Mouse (Mus musculus) neural tube, embryonic 14.5 days (tissue): ENCODE results near the gene Nhlrc3. TPM values are rescaled to one million over a fixed set of nuclear protein-coding genes. Genes with fewer than 3 reads are reported as not detected.

ENCODE experiments used
- ATAC-seq: fragments of 200-750 bp; cut with Nextera tagmentation; 2 replicates; pipeline ENCODE4 v1.8.0; 2017; ENCODE audit warnings: low read depth, mild to moderate bottlenecking, moderate TSS enrichment, moderate library complexity
- H3K27ac ChIP-seq: fragments of 300-500 bp; sonication (generic); 2 replicates; pipeline ENCODE4 v1.5.1; 2014; ENCODE audit warnings: low read depth, mild to moderate bottlenecking, control low read depth, low read length, moderate library complexity, mixed read lengths
- H3K27me3 ChIP-seq: fragments of 300-500 bp; sonication (generic); 2 replicates; pipeline ENCODE4 v1.6.1; 2014; ENCODE audit warnings: low read length; ENCODE audit not compliant: control insufficient read depth, insufficient read depth
- H3K36me3 ChIP-seq: fragments of 300-500 bp; sonication (generic); 2 replicates; pipeline ENCODE4 v1.6.1; 2014; ENCODE audit warnings: low read length, mixed read lengths; ENCODE audit not compliant: control insufficient read depth, insufficient read depth
- H3K4me1 ChIP-seq: fragments of 300-500 bp; sonication (generic); 2 replicates; pipeline ENCODE4 v1.6.1; 2014; ENCODE audit warnings: low read length; ENCODE audit not compliant: control insufficient read depth, insufficient read depth
- H3K4me2 ChIP-seq: fragments of 300-500 bp; sonication (generic); 2 replicates; pipeline ENCODE4 v1.6.1; 2014; ENCODE audit warnings: mild to moderate bottlenecking, low read depth, low read length, control low read depth
- H3K4me3 ChIP-seq: fragments of 300-500 bp; sonication (generic); 2 replicates; pipeline ENCODE4 v1.5.1; 2014; ENCODE audit warnings: low read depth, low read length, control low read depth, mixed read lengths
- H3K9ac ChIP-seq: fragments of 300-500 bp; sonication (generic); replicated peaks from 2 replicates; pipeline ENCODE4 v1.6.1; 2014; ENCODE audit warnings: low read depth, mild to moderate bottlenecking, control low read depth, low read length, mixed read lengths
- H3K9me3 ChIP-seq: fragments of 300-500 bp; sonication (generic); 2 replicates; pipeline ENCODE4 v1.6.1; 2016; ENCODE audit warnings: low read length; ENCODE audit not compliant: control insufficient read depth
- WGBS: fragments of 180-500 bp; shearing (Covaris S2); extraction: QIAGEN DNeasy Blood & Tissue Kit; methylation state at CpG from one replicate; pipeline ENCODE4 v1.1.7; 2014; 5-methylcytosine and 5-hydroxymethylcytosine counted together
- polyA plus RNA-seq: library from polyadenylated mRNA; unstranded; fragments of >200 nt; fragmentation: Nextera tagmentation; extraction: Ambion mirVana; gene quantifications from 2 replicates; pipeline ENCODE4 v1.2.1, GENCODE M21; 2014

The Nhlrc3 gene
- polyA plus RNA-seq, 1 experiment from 2014 or later, result 9.9 TPM

DNA sequence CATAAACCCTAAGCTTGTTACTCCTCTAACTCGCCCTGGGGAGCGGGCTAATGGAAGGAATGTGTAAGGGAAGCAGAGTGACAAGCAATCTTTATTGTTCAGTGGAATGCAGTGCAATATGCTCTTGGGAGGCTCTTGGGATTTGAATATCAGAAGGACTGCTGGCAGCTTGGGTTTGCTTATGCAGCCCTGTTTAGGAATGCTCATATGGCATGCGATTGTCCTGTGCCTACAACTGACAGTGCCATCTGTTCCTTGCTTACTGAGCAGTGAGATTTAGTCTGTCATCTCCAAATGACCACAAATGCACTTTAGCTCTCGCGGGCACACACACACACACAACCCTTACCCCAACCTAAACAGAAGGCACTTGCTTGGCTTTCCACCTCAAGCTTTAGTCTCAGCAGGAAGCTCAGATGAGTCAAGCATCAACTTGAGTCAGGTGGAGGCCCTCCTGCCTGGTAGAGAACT lies 47.1 kb downstream of the Nhlrc3 start:
- 33% methylated on average over 5 of the region's 5 CpGs for WGBS
- no peak overlapping the region for H3K27ac ChIP-seq

DNA sequence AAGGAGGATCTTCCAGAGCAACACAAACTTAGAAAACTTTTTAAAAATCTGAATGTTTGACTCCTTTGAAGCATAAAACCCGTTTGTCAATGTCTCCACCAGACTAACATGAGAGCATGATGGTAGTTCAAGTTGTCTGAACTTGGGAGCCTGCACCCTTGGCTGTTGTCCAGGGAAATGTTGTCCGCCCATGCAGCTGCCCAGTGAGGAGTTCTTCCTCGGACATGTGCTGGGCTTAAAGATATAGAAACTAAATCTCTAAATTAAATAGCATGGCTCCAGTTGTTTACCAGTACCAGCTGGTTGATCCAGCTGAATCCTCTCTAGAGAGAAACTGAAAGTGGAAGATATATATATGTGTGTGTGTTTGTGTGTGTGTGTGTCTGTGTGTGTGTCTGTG lies 49.2 kb downstream of the Nhlrc3 start:
- Histone ChIP-seq H3K9me3 (no peaks in the 10 kb centered on the region), H3K4me3 (no peak overlapping the region), H3K27ac (no peak overlapping the region), H3K9ac (no peak overlapping the region), H3K4me2 (no peak overlapping the region), H3K36me3 (no peaks in the 10 kb centered on the region), H3K4me1 (peaks cover 3% of the 10 kb centered on the region; the same call in 1 of the 2 replicates), H3K27me3 (no peaks in the 10 kb centered on the region)
- no peak for ATAC-seq
- WGBS, result 78% methylated on average over 3 of the region's 3 CpGs

More for the DNA sequence above, 47.1 kb downstream of the Nhlrc3 start:
- Histone ChIP-seq H3K27me3 (no peaks in the 10 kb centered on the region), H3K9me3 (no peaks in the 10 kb centered on the region), H3K4me3 (no peak overlapping the region), H3K4me2 (no peak overlapping the region), H3K9ac (no peak overlapping the region), H3K36me3 (no peaks in the 10 kb centered on the region), H3K4me1 (peaks cover 3% of the 10 kb centered on the region; the same call in 1 of the 2 replicates)
- peak; percentile 65 for ATAC-seq

DNA sequence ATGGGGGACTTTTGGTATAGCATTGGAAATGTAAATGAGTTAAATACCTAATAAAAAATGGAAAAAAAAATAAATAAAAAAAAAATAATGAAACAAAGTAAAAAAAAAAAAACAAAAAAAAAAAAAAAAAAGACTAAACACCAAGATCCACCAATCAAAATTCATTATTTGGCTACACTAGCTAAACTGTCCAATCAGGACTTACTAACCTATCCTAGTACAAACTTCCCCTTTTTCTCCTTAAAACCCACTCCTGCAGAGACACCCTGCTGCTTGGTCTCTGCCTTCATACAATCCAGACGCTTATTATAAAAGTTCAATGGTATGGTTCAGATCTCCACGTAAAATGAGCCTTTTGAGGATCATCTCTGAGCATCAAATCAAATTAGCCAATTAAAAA lies 49.7 kb downstream of the Nhlrc3 start:
- Histone ChIP-seq H3K36me3 (no peaks in the 10 kb centered on the region), H3K4me3 (no peak overlapping the region), H3K4me1 (peaks cover 3% of the 10 kb centered on the region; the same call in 1 of the 2 replicates), H3K4me2 (no peak overlapping the region), H3K9me3 (no peaks in the 10 kb centered on the region), H3K9ac (no peak overlapping the region), H3K27ac (no peak overlapping the region), H3K27me3 (no peaks in the 10 kb centered on the region)
- 48% methylated on average over 2 of the region's 2 CpGs for WGBS
- no peak for ATAC-seq

DNA sequence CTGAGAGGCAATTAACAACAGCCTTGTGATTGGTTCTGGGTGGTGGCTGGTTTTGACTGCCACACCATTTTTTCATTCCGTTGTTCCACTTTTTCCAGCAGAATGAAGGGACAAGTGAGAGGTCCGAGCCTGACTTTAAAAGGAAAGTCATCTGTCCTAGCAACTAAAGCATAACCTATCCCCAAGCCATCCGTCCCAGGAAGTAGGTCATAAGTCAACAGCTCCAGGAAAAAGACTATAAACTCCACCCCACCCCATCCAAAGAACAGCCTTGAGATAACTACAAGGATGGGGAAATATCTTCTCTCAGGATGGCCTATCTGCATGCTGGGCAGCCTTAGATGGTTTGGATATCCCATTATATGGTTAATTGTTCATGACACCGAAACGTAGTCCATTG lies 50.9 kb downstream of the Nhlrc3 start:
- Histone ChIP-seq H3K9me3 (no peaks in the 10 kb centered on the region), H3K4me3 (no peak overlapping the region), H3K27ac (no peak overlapping the region), H3K36me3 (no peaks in the 10 kb centered on the region), H3K4me1 (peaks cover 3% of the 10 kb centered on the region; the same call in 1 of the 2 replicates), H3K4me2 (no peak overlapping the region), H3K9ac (no peak overlapping the region), H3K27me3 (no peaks in the 10 kb centered on the region)
- ATAC-seq, result no peak
- WGBS, result 86% methylated on average over 5 of the region's 5 CpGs

DNA sequence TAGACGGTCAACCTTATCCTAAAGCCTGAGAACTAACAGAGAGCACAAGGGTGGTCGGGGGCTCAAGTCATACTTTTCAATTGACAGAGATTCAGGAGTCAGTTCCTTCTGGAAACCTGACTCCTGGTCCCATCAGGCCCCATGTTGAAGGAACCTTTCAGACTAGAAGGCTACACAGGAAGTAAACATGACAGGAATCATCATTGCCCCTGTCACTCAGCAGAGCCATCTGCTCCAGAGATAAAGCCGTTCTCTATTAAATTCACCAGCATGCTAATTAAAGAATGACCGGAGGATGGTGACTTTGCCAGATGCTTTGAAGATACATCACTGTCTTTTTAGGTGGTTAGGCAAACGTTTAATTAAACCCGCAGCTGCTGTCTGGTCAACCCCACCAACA lies 53.1 kb downstream of the Nhlrc3 start:
- ATAC-seq, result no peak
- Histone ChIP-seq H3K36me3 (no peaks in the 10 kb centered on the region), H3K4me2 (no peak overlapping the region), H3K4me1 (no peaks in the 10 kb centered on the region), H3K4me3 (no peak overlapping the region), H3K27ac (no peak overlapping the region), H3K27me3 (no peaks in the 10 kb centered on the region), H3K9me3 (no peaks in the 10 kb centered on the region), H3K9ac (no peak overlapping the region)
- WGBS, result 51% methylated on average over 6 of the region's 6 CpGs

DNA sequence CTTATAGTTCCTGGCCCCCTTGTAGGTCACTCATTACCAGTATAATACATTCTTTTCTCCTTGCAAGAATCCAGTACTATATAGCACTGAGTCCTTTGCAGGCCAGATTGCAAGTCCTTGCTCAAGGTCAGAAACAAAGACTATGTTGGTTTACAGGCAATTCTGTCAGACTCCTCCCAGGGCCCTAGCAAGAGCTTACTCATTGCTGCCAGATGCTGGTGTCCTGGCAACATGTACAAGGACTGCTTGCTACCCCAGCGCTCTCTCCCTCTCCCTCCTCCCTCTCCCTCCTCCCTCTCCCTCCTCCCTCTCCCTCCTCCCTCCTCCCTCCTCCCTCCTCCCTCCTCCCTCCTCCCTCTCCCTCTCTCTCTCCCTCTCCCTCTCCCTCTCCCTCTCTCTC lies 56.0 kb downstream of the Nhlrc3 start:
- Histone ChIP-seq H3K36me3 (no peaks in the 10 kb centered on the region), H3K9ac (no peak overlapping the region), H3K4me1 (no peaks in the 10 kb centered on the region), H3K27me3 (no peaks in the 10 kb centered on the region), H3K4me3 (no peak overlapping the region), H3K4me2 (no peak overlapping the region), H3K27ac (no peak overlapping the region), H3K9me3 (no peaks in the 10 kb centered on the region)
- 46% methylated on average over 1 of the region's 1 CpGs for WGBS
- ATAC-seq, result no peak

Other genes starting within 250 kb of the Nhlrc3 start
- 19.4 and 23.9 TPM in 2 replicates for gene Proser1, start 334 bp upstream of the Nhlrc3 start, polyA plus RNA-seq
- gene Stoml3, start 25.3 kb upstream of the Nhlrc3 start, polyA plus RNA-seq, result 0.19 TPM in 1 of 2 replicates, not detected in the other
- 1.6 and 2.0 TPM in 2 replicates for gene Frem2, start 194.0 kb upstream of the Nhlrc3 start, polyA plus RNA-seq